Mouse (Mus musculus) intestine, embryonic 16.5 days (tissue): ENCODE measurements at regions not wholly inside any gene's neighbourhood (a gene's known extent, or its start where the extent isn't known, plus 50 kb on each side); places are given as distances from the start of the nearest gene placed in this dataset.

Experiments
- ATAC-seq: fragments of 200-750 bp; cut with Nextera tagmentation; 2 replicates; pipeline ENCODE4 v1.8.0; 2017; ENCODE audit warnings: moderate TSS enrichment, moderate library complexity
- H3K27ac ChIP-seq: fragments of 300-500 bp; sonication (generic); 2 replicates; pipeline ENCODE4 v1.5.1; 2014; ENCODE audit warnings: mild to moderate bottlenecking, low read length
- H3K27me3 ChIP-seq: fragments of 300-500 bp; sonication (generic); replicated peaks from 2 replicates; pipeline ENCODE4 v1.6.1; 2014; ENCODE audit warnings: low read length, control low read depth, mixed read lengths; ENCODE audit not compliant: control insufficient read depth, insufficient read depth
- H3K36me3 ChIP-seq: fragments of 300-500 bp; sonication (generic); 2 replicates; pipeline ENCODE4 v1.6.1; 2014; ENCODE audit warnings: low read length, control low read depth; ENCODE audit not compliant: control insufficient read depth, insufficient read depth
- H3K4me1 ChIP-seq: fragments of 300-500 bp; sonication (generic); 2 replicates; pipeline ENCODE4 v1.6.1; 2014; ENCODE audit warnings: low read length, control low read depth, mixed read lengths; ENCODE audit not compliant: control insufficient read depth, insufficient read depth
- H3K4me2 ChIP-seq: fragments of 300-500 bp; sonication (generic); 2 replicates; pipeline ENCODE4 v1.6.1; 2014; ENCODE audit warnings: low read depth, low read length, control low read depth
- H3K4me3 ChIP-seq: fragments of 300-500 bp; sonication (generic); 2 replicates; pipeline ENCODE4 v1.5.1; 2014; ENCODE audit warnings: mild to moderate bottlenecking, low read length
- H3K9ac ChIP-seq: fragments of 300-500 bp; sonication (generic); 2 replicates; pipeline ENCODE4 v1.6.1; 2014; ENCODE audit warnings: low read depth, low read length
- H3K9me3 ChIP-seq: fragments of 300-500 bp; sonication (generic); 2 replicates; pipeline ENCODE4 v1.6.1; 2016; ENCODE audit warnings: low read length, control low read depth; ENCODE audit not compliant: control insufficient read depth
- WGBS: fragments of 180-500 bp; shearing (Covaris S2); extraction: QIAGEN DNeasy Blood & Tissue Kit; methylation state at CpG from one replicate; pipeline ENCODE4 v1.1.7; 2014; 5-methylcytosine and 5-hydroxymethylcytosine counted together

GRCm38 (mm10) chr11:22592706-22593105, 80.8 kb downstream of the Tmem17 start:
- ATAC-seq: no peak
- Histone ChIP-seq H3K27me3 (no peaks in the 10 kb centered on the region), H3K27ac (no peak overlapping the region), H3K9me3 (peaks cover 4% of the 10 kb centered on the region; the same call in 1 of the 2 replicates), H3K4me1 (peaks cover 9% of the 10 kb centered on the region), H3K4me3 (no peak overlapping the region), H3K9ac (no peak overlapping the region), H3K4me2 (no peak overlapping the region), H3K36me3 (no peaks in the 10 kb centered on the region)
- 85% methylated on average over 5 of the region's 5 CpGs for WGBS

DNA sequence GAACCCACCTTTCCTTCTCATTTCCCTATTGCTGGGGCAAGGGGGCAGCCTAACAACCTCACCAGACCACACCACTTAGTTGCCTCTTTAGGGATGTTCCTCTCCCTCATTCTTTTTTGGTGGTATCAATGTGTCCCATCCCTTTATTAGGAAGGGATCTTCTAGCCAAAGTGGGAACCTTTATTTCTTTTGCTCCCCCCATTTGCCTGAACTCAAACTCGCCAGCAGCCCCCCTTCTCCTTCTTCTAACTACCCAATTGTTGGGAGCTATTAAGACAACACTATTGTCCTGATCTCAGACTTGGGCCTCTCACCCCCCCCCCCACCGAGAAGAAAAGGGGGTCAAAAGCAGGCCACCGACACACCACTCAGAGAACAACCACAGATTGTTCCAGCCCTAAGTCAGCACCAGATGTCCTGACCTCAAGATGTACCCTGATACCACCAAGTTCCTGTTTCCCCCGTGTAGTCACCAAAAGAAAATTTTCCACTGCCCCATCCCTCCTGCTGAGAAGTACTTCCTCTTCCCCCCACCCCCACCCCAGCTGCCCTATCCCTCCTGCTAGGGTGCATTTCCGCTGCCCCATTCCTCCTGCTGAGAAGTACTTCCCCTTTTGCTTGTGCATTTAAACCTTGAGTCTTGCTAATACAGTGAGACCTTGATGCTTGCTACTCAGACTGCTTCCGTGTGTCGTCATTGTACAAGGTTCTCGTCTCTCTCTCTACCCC, 84.4 kb downstream of the Tmem17 start:
- no peak overlapping the region for H3K27ac ChIP-seq
- H3K27me3 ChIP-seq: no peaks in the 10 kb centered on the region
- H3K9me3 ChIP-seq: peaks cover 4% of the 10 kb centered on the region; the same call in 1 of the 2 replicates
- no peak overlapping the region for H3K4me2 ChIP-seq
- no peak overlapping the region for H3K9ac ChIP-seq
- WGBS: 83% methylated on average over 8 of the region's 8 CpGs
- no peak for ATAC-seq
- no peak overlapping the region for H3K4me3 ChIP-seq
- H3K36me3 ChIP-seq: no peaks in the 10 kb centered on the region
- no peaks in the 10 kb centered on the region for H3K4me1 ChIP-seq

DNA sequence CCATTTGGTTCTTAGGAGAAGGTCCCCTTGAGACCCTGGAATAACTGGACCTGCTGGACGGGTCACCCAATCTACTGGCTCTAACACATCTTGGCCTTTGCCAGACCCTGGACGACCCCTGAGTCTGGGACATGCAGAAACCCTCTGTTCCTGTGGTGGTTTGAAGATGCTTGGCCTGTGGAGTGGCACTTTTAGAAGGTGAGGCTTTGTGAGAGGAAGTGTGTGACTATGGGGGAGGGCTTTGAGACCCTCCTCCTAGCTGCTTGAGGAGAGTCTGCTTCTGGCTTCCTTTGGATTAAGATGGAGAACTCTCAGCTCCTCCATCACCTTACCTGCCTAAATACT, 84.9 kb downstream of the Tmem17 start:
- no peak overlapping the region for H3K4me2 ChIP-seq
- no peak for ATAC-seq
- no peaks in the 10 kb centered on the region for H3K4me1 ChIP-seq
- H3K4me3 ChIP-seq: no peak overlapping the region
- no peaks in the 10 kb centered on the region for H3K36me3 ChIP-seq
- H3K9me3 ChIP-seq: peaks cover 4% of the 10 kb centered on the region; the same call in 1 of the 2 replicates
- no peaks in the 10 kb centered on the region for H3K27me3 ChIP-seq
- WGBS: 95% methylated on average over 2 of the region's 2 CpGs
- H3K27ac ChIP-seq: no peak overlapping the region
- H3K9ac ChIP-seq: no peak overlapping the region

- Histone ChIP-seq H3K27me3 (no peaks in the 10 kb centered on the region), H3K27ac (no peak overlapping the region), H3K4me1 (0 out of 2 replicates have a peak, but pooled peaks cover 4% of the 10 kb centered on the region), H3K4me2 (no peak overlapping the region), H3K9me3 (peaks cover 4% of the 10 kb centered on the region; the same call in 1 of the 2 replicates), H3K9ac (no peak overlapping the region), H3K36me3 (no peaks in the 10 kb centered on the region), H3K4me3 (no peak overlapping the region)
- no peak for ATAC-seq
- 64% methylated on average over 7 of the region's 7 CpGs for whole genome bisulfite sequencing
Measured at GRCm38 (mm10) chr11:22600370-22600769, 88.5 kb downstream of the Tmem17 start.

DNA sequence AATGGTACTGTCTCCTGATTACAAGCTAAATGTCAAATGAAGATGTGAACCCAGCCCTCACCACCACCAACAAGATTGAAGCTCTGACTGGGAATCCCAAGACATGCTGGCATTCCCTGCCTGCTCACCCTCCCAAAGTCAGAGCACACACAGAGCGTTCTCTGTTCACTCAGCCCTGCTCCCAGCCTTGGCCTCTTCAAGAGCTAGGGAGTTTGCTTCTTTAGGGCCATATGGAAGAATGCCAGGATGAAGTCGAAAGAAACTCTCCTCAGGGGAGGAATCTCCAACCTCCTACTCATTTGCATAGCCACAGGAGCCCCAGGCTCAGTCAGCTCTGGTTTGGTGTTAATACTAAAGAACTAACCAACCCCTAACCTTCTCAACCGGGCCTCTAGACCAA, 90.1 kb downstream of the Tmem17 start:
- peak; percentile 59 for ATAC-seq
- no peak overlapping the region for H3K4me3 ChIP-seq
- 21% methylated on average over 3 of the region's 3 CpGs for whole genome bisulfite sequencing

DNA sequence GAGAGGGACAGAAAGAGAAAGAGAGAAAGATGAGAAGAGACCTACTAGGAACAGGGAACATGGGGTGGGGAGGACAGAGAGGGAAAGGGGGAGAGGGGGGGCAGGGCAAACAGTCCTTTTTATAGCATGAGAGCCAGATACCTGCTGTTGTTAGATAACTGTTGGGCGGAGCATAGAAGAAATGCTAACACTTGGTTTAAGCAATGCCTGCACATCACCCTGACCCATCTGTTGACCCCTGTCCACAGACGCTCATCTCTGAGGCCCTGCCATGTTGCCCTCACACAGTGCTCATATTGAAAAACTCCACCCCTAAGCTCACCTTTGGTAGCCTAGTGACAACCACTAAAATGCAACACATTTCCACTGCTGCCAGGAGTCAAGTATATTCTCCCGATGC, 90.7 kb downstream of the Tmem17 start:
- H3K9ac ChIP-seq: no peak overlapping the region
- H3K36me3 ChIP-seq: no peaks in the 10 kb centered on the region
- no peak overlapping the region for H3K4me3 ChIP-seq
- no peaks in the 10 kb centered on the region for H3K9me3 ChIP-seq
- no peak overlapping the region for H3K4me2 ChIP-seq
- ATAC-seq: no peak
- 51% methylated on average over 3 of the region's 3 CpGs for WGBS
- 0 out of 2 replicates have a peak, but pooled peaks cover 4% of the 10 kb centered on the region for H3K4me1 ChIP-seq
- H3K27ac ChIP-seq: no peak overlapping the region
- no peaks in the 10 kb centered on the region for H3K27me3 ChIP-seq

More for the DNA sequence above, 90.1 kb downstream of the Tmem17 start:
- Histone ChIP-seq H3K4me2 (no peak overlapping the region), H3K4me1 (0 out of 2 replicates have a peak, but pooled peaks cover 4% of the 10 kb centered on the region), H3K9me3 (0 out of 2 replicates have a peak, but pooled peaks cover under 1% of the 10 kb centered on the region), H3K9ac (no peak overlapping the region), H3K27ac (no peak overlapping the region), H3K27me3 (no peaks in the 10 kb centered on the region), H3K36me3 (no peaks in the 10 kb centered on the region)

GRCm38 (mm10) chr11:22603397-22603796, 91.5 kb downstream of the Tmem17 start:
- Histone ChIP-seq H3K27ac (no peak overlapping the region), H3K4me2 (no peak overlapping the region), H3K36me3 (no peaks in the 10 kb centered on the region), H3K4me3 (no peak overlapping the region), H3K9me3 (no peaks in the 10 kb centered on the region), H3K9ac (no peak overlapping the region), H3K4me1 (0 out of 2 replicates have a peak, but pooled peaks cover 4% of the 10 kb centered on the region), H3K27me3 (no peaks in the 10 kb centered on the region)
- no peak for ATAC-seq
- WGBS: 100% methylated on average over 1 of the region's 1 CpGs

DNA sequence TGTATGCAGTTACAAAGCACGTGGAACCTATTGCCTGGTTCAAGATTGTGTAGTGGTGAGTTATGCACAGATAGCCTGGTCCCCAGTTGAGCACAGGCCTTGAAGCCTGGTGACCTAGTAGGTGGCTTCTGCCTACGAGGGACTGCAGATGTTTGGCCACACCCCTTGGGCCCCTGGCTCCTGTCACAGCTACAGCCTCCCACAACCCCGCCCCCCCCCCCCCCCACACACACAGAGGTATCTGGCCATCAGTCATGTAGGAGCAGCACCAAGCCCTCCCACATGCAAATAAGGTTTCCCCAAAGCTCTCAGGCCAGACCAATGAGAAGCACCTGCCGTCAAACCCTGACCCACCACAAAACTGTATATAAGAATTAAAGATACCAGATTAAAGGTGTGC, 94.5 kb downstream of the Tmem17 start:
- Histone ChIP-seq H3K4me3 (no peak overlapping the region), H3K27me3 (no peaks in the 10 kb centered on the region), H3K4me1 (peaks cover 18% of the 10 kb centered on the region), H3K9ac (no peak overlapping the region), H3K9me3 (no peaks in the 10 kb centered on the region), H3K4me2 (no peak overlapping the region), H3K27ac (no peak overlapping the region), H3K36me3 (no peaks in the 10 kb centered on the region)
- ATAC-seq: no peak
- 57% methylated on average over 4 of the region's 4 CpGs for WGBS

GRCm38 (mm10) chr11:22607645-22608044, 95.8 kb downstream of the Tmem17 start:
- 83% methylated on average over 5 of the region's 5 CpGs for WGBS
- no peak for ATAC-seq
- no peaks in the 10 kb centered on the region for H3K27me3 ChIP-seq

GRCm38 (mm10) chr11:22608945-22609344, 97.1 kb downstream of the Tmem17 start:
- no peak overlapping the region for H3K4me3 ChIP-seq
- no peaks in the 10 kb centered on the region for H3K9me3 ChIP-seq
- H3K4me2 ChIP-seq: no peak overlapping the region
- H3K9ac ChIP-seq: no peak overlapping the region
- peaks cover 14% of the 10 kb centered on the region for H3K4me1 ChIP-seq
- H3K27ac ChIP-seq: no peak overlapping the region
- no peak for ATAC-seq
- no peaks in the 10 kb centered on the region for H3K27me3 ChIP-seq
- H3K36me3 ChIP-seq: no peaks in the 10 kb centered on the region

More at GRCm38 (mm10) chr11:22607645-22608044, 95.8 kb downstream of the Tmem17 start:
- no peaks in the 10 kb centered on the region for H3K36me3 ChIP-seq
- H3K9me3 ChIP-seq: no peaks in the 10 kb centered on the region
- no peak overlapping the region for H3K4me3 ChIP-seq
- peaks cover 14% of the 10 kb centered on the region for H3K4me1 ChIP-seq
- H3K9ac ChIP-seq: no peak overlapping the region
- no peak overlapping the region for H3K4me2 ChIP-seq
- no peak overlapping the region for H3K27ac ChIP-seq
